Mouse (Mus musculus) sigmoid colon, adult 10 weeks (tissue): ENCODE data around the gene Cbln1. TPM values are rescaled to one million over a fixed set of nuclear protein-coding genes. Genes with fewer than 3 reads are reported as not detected.

Experiments used
- polyA plus RNA-seq: library from polyadenylated mRNA; stranded (reverse); fragments of 350-450 nt; fragmentation: Illumina TruSeq; extraction: RNeasy Lipid Tissue Mini Kit (QIAGEN cat#74804); gene quantifications from one replicate; pipeline ENCODE4 v1.2.3, GENCODE M21; 2014; ENCODE audit warnings: low read depth, low replicate concordance

Cbln1 gene
- not detected for polyA plus RNA-seq

DNA sequence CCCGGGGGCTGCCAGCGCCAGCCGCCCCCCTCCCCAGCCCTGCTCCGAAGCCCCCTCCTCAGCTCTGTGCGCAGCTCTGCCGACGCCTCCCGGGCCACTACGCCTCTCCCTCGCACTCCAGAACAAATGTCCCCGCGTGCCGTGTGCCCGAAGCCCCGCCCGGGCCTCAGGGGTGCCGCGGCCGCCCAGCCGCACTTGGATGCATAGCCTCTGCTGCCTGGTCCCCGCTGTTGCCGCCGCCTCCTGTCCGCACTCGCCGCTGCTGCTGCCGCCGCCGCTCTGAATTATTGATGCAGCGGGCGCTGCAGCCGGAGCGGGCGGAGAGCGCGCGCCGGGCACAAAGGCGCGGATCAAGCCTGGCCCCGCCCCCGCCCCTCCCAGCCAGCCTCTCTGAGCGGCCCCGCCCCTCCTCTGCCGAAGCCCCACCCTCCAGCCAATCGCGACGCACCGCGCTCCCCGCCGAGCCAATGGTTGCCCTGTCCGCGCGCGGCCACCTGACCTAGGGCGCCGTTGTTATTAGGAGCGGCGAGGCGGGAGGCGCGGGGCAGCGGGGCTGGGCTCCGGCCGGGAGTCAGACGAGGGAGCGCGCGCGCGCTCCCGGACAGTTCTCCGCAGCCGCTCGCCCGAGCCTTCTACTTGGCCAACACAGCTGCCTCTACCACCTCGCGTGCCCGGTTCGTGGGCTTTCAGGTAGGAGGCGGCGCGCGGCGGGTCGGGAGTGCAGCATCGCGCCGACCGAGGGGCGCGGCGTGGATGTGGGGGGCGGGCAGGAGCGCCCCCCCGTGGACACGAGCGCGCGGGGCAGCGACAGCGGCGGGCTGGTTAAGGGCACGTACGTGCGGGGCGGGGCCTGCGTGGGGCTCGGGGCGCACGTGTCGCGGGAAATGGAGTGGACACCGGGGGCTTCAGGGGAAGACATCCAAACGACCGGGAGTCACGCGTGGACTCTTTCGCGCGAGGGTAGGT lies at the start of gene Cbln1:
Gene Cbln1 (minus strand): TSS at position 339 of the 966 bp plus-strand sequence.

Other genes starting within 250 kb of the Cbln1 start
- not detected for gene 4933402J07Rik, start 91.2 kb upstream of the Cbln1 start, polyA plus RNA-seq